Mouse (Mus musculus) liver, embryonic 15.5 days (tissue): Measurements from ENCODE around the gene Vwa7. TPM values are rescaled to one million over a fixed set of nuclear protein-coding genes. Genes with fewer than 3 reads are reported as not detected.

Source experiments
- ATAC-seq: fragments of 200-750 bp; cut with Nextera tagmentation; 2 replicates; pipeline ENCODE4 v1.8.0; 2017; ENCODE audit warnings: moderate number of reproducible peaks, mild to moderate bottlenecking, moderate library complexity; ENCODE audit not compliant: insufficient read depth
- H3K27ac ChIP-seq: fragments of 300-500 bp; sonication (generic); replicated peaks from 2 replicates; pipeline ENCODE4 v1.5.1; 2015; ENCODE audit warnings: mild to moderate bottlenecking, inconsistent platforms
- H3K27me3 ChIP-seq: fragments of 300-500 bp; sonication (generic); 2 replicates; pipeline ENCODE4 v1.6.1; 2015; ENCODE audit warnings: mild to moderate bottlenecking, inconsistent platforms
- H3K36me3 ChIP-seq: fragments of 300-500 bp; sonication (generic); replicated peaks from 2 replicates; pipeline ENCODE4 v1.6.1; 2015; ENCODE audit warnings: moderate library complexity, mild to moderate bottlenecking, inconsistent platforms
- H3K4me1 ChIP-seq: fragments of 300-500 bp; sonication (generic); replicated peaks from 2 replicates; pipeline ENCODE4 v1.6.1; 2015; ENCODE audit warnings: inconsistent platforms
- H3K4me2 ChIP-seq: fragments of 300-500 bp; sonication (generic); 2 replicates; pipeline ENCODE4 v1.6.1; 2015; ENCODE audit warnings: moderate library complexity, mild to moderate bottlenecking, inconsistent platforms
- H3K4me3 ChIP-seq: fragments of 300-500 bp; sonication (generic); replicated peaks from 2 replicates; pipeline ENCODE4 v1.5.1; 2015; ENCODE audit warnings: mild to moderate bottlenecking, inconsistent platforms
- H3K9ac ChIP-seq: fragments of 300-500 bp; sonication (generic); 2 replicates; pipeline ENCODE4 v1.6.1; 2015; ENCODE audit warnings: moderate library complexity, mild to moderate bottlenecking, inconsistent platforms
- H3K9me3 ChIP-seq: fragments of 300-500 bp; sonication (generic); replicated peaks from 2 replicates; pipeline ENCODE4 v1.6.1; 2016; ENCODE audit warnings: inconsistent platforms
- WGBS: fragments of 180-500 bp; shearing (Covaris S2); methylation state at CpG from one replicate; pipeline ENCODE4 v1.1.7; 2015; ENCODE audit warnings: mixed read lengths; ENCODE audit not compliant: insufficient replicate concordance; 5-methylcytosine and 5-hydroxymethylcytosine counted together
- polyA plus RNA-seq: library from polyadenylated mRNA; unstranded; fragments of >200 nt; fragmentation: Nextera tagmentation; extraction: Ambion mirVana; gene quantifications from 2 replicates; pipeline ENCODE4 v1.2.1, GENCODE M21; 2015

Gene Vwa7
- polyA plus RNA-seq, 1 experiment from 2014 or later: 0.09 TPM

GRCm38 (mm10) chr17:35074097-35074496, 57.7 kb downstream of the Vwa7 start:
- Histone ChIP-seq H3K27me3 (peaks cover 44% of the 10 kb centered on the region), H3K9ac (no peak overlapping the region; the same call in 1 of the 2 replicates)
- no peak for ATAC-seq

More at GRCm38 (mm10) chr17:35074097-35074496, 57.7 kb downstream of the Vwa7 start:
- H3K27ac ChIP-seq: no peak overlapping the region
- H3K4me1 ChIP-seq: peaks cover 31% of the 10 kb centered on the region
- 24% methylated on average over 17 of the region's 17 CpGs for WGBS
- no peak overlapping the region for H3K4me3 ChIP-seq
- H3K9me3 ChIP-seq: no peaks in the 10 kb centered on the region
- no peak overlapping the region for H3K4me2 ChIP-seq
- no peaks in the 10 kb centered on the region for H3K36me3 ChIP-seq

Other genes starting within 250 kb of the Vwa7 start
- gene Cyp21a1, start 212.0 kb upstream of the Vwa7 start, polyA plus RNA-seq: 0.24 and 0.50 TPM in 2 replicates
- gene Stk19, start 179.6 kb upstream of the Vwa7 start, polyA plus RNA-seq: 12.0 and 14.1 TPM in 2 replicates
- 29.8 and 31.2 TPM in 2 replicates for gene Dxo, start 179.6 kb upstream of the Vwa7 start, polyA plus RNA-seq
- 24.5 and 29.2 TPM in 2 replicates for gene Skiv2l, start 166.4 kb upstream of the Vwa7 start, polyA plus RNA-seq
- 45.6 and 46.7 TPM in 2 replicates for gene Nelfe, start 166.2 kb upstream of the Vwa7 start, polyA plus RNA-seq
- gene Cfb, start 154.1 kb upstream of the Vwa7 start, polyA plus RNA-seq: 281 and 374 TPM in 2 replicates
- 0.41 and 0.64 TPM in 2 replicates for gene Zbtb12, start 137.1 kb upstream of the Vwa7 start, polyA plus RNA-seq
- 0.07 TPM in 1 of 2 replicates, not detected in the other for gene Gm20547, start 134.5 kb upstream of the Vwa7 start, polyA plus RNA-seq
- gene C2, start 118.3 kb upstream of the Vwa7 start, polyA plus RNA-seq: 25.2 and 26.5 TPM in 2 replicates
- 14.6 and 15.1 TPM in 2 replicates for gene Ehmt2, start 118.1 kb upstream of the Vwa7 start, polyA plus RNA-seq
- gene Slc44a4, start 102.1 kb upstream of the Vwa7 start, polyA plus RNA-seq: 3.0 and 3.1 TPM in 2 replicates
- 17.1 and 19.8 TPM in 2 replicates for gene Neu1, start 85.3 kb upstream of the Vwa7 start, polyA plus RNA-seq
- 0.06 and 0.14 TPM in 2 replicates for gene Hspa1b, start 57.3 kb upstream of the Vwa7 start, polyA plus RNA-seq
- 0.32 TPM in 1 of 2 replicates, not detected in the other for gene Gm20481, start 46.7 kb upstream of the Vwa7 start, polyA plus RNA-seq
- gene Hspa1a, start 44.4 kb upstream of the Vwa7 start, polyA plus RNA-seq: 0.96 and 1.6 TPM in 2 replicates
- gene Hspa1l, start 43.9 kb upstream of the Vwa7 start, polyA plus RNA-seq: 0.25 and 0.31 TPM in 2 replicates
- 120 and 123 TPM in 2 replicates for gene Lsm2, start 34.7 kb upstream of the Vwa7 start, polyA plus RNA-seq
- 99.0 and 133 TPM in 2 replicates for gene Vars, start 15.6 kb upstream of the Vwa7 start, polyA plus RNA-seq
- 2.2 and 2.3 TPM in 2 replicates for gene Sapcd1, start 11.4 kb downstream of the Vwa7 start, polyA plus RNA-seq
- gene Msh5, start 30.2 kb downstream of the Vwa7 start, polyA plus RNA-seq: 3.4 and 4.3 TPM in 2 replicates
- 120 and 122 TPM in 2 replicates for gene Clic1, start 33.4 kb downstream of the Vwa7 start, polyA plus RNA-seq
- 18.6 and 22.8 TPM in 2 replicates for gene Ddah2, start 42.5 kb downstream of the Vwa7 start, polyA plus RNA-seq
- gene Ly6g6c, start 48.8 kb downstream of the Vwa7 start, polyA plus RNA-seq: 0.21 and 0.40 TPM in 2 replicates
- gene Mpig6b, start 49.6 kb downstream of the Vwa7 start, polyA plus RNA-seq: 3.2 and 4.4 TPM in 2 replicates
- gene Ly6g6e, start 60.3 kb downstream of the Vwa7 start, polyA plus RNA-seq: 0.12 and 0.26 TPM in 2 replicates
- 0.41 and 0.70 TPM in 2 replicates for gene Ly6g6d, start 61.5 kb downstream of the Vwa7 start, polyA plus RNA-seq
- 5.1 and 7.0 TPM in 2 replicates for gene Ly6g6f, start 69.0 kb downstream of the Vwa7 start, polyA plus RNA-seq
- 50.0 and 53.2 TPM in 2 replicates for gene Abhd16a, start 72.7 kb downstream of the Vwa7 start, polyA plus RNA-seq
- not detected in 2 replicates for gene Ly6g5c, start 91.7 kb downstream of the Vwa7 start, polyA plus RNA-seq
- gene Ly6g5b, start 98.8 kb downstream of the Vwa7 start, polyA plus RNA-seq: 0.23 and 0.24 TPM in 2 replicates
- gene Gpank1, start 104.9 kb downstream of the Vwa7 start, polyA plus RNA-seq: 12.8 and 15.5 TPM in 2 replicates
- 125 TPM in 2 replicates for gene Csnk2b, start 105.5 kb downstream of the Vwa7 start, polyA plus RNA-seq
- gene D17H6S53E, start 109.8 kb downstream of the Vwa7 start, polyA plus RNA-seq: 2.2 and 2.5 TPM in 2 replicates
- gene Apom, start 115.5 kb downstream of the Vwa7 start, polyA plus RNA-seq: 853 and 907 TPM in 2 replicates
- 19.3 and 20.0 TPM in 2 replicates for gene Bag6, start 118.6 kb downstream of the Vwa7 start, polyA plus RNA-seq
- 46.9 and 52.2 TPM in 2 replicates for gene Prrc2a, start 148.3 kb downstream of the Vwa7 start, polyA plus RNA-seq
- 20.5 and 22.2 TPM in 2 replicates for gene Aif1, start 159.5 kb downstream of the Vwa7 start, polyA plus RNA-seq
- 40.1 and 40.2 TPM in 2 replicates for gene Lst1, start 171.9 kb downstream of the Vwa7 start, polyA plus RNA-seq
- gene Ltb, start 177.9 kb downstream of the Vwa7 start, polyA plus RNA-seq: 1.2 and 2.0 TPM in 2 replicates
- gene Tnf, start 185.4 kb downstream of the Vwa7 start, polyA plus RNA-seq: 0.31 and 0.36 TPM in 2 replicates
- 0.06 TPM in 1 of 2 replicates, not detected in the other for gene Lta, start 188.8 kb downstream of the Vwa7 start, polyA plus RNA-seq
- gene Gm16181, start 204.3 kb downstream of the Vwa7 start, polyA plus RNA-seq: 0.24 TPM in 1 of 2 replicates, not detected in the other
- gene Atp6v1g2, start 217.1 kb downstream of the Vwa7 start, polyA plus RNA-seq: 0.58 and 0.63 TPM in 2 replicates
- gene Nfkbil1, start 219.2 kb downstream of the Vwa7 start, polyA plus RNA-seq: 3.2 and 3.6 TPM in 2 replicates
- 141 and 150 TPM in 2 replicates for gene Ddx39b, start 225.2 kb downstream of the Vwa7 start, polyA plus RNA-seq
- 99.7 and 119 TPM in 2 replicates for gene H2-D1, start 246.2 kb downstream of the Vwa7 start, polyA plus RNA-seq